Mouse (Mus musculus) heart, embryonic 14.5 days (tissue): ENCODE results near the gene Gpr180. TPM values are rescaled to one million over a fixed set of nuclear protein-coding genes. Genes with fewer than 3 reads are reported as not detected.

Experiments
- ATAC-seq: fragments of 200-750 bp; cut with Nextera tagmentation; 2 replicates; pipeline ENCODE4 v1.8.0; 2017; ENCODE audit warnings: low read depth, moderate TSS enrichment; ENCODE audit not compliant: insufficient number of reproducible peaks, insufficient read depth, low FRiP score
- H3K27ac ChIP-seq, 2 experiments: fragments of 200-500 bp in 1 of 2; fragments of 300-500 bp in 1 of 2; sonication (generic) in 1 of 2; replicated peaks in 1 of 2; 2 replicates each; pipeline ENCODE4 v1.5.1; 2012 to 2014; ENCODE audit warnings: low read depth in 2 of 2, low read length in 2 of 2, control low read depth in 1 of 2, mild to moderate bottlenecking in 1 of 2, mixed read lengths in 1 of 2; ENCODE audit not compliant: control insufficient read depth in 1 of 2, insufficient read depth in 1 of 2
- H3K27me3 ChIP-seq: fragments of 300-500 bp; sonication (generic); 2 replicates; pipeline ENCODE4 v1.6.1; 2014; ENCODE audit warnings: mild to moderate bottlenecking, low read length, control low read depth; ENCODE audit not compliant: control insufficient read depth, insufficient read depth
- H3K36me3 ChIP-seq: fragments of 300-500 bp; sonication (generic); 2 replicates; pipeline ENCODE4 v1.6.1; 2014; ENCODE audit warnings: mild to moderate bottlenecking, control low read depth, low read length, mixed read lengths; ENCODE audit not compliant: control insufficient read depth, insufficient read depth
- H3K4me1 ChIP-seq, 2 experiments: fragments of 200-500 bp in 1 of 2; fragments of 300-500 bp in 1 of 2; sonication (generic) in 1 of 2; 2 replicates each; pipeline ENCODE4 v1.6.1; 2012 to 2014; ENCODE audit warnings: low read length in 2 of 2, control low read depth in 1 of 2, mixed read lengths in 1 of 2; ENCODE audit not compliant: control insufficient read depth in 2 of 2, insufficient read depth in 2 of 2
- H3K4me2 ChIP-seq: fragments of 300-500 bp; sonication (generic); 2 replicates; pipeline ENCODE4 v1.6.1; 2014; ENCODE audit warnings: mild to moderate bottlenecking, low read length
- H3K4me3 ChIP-seq, 2 experiments: fragments of 200-500 bp in 1 of 2; fragments of 300-500 bp in 1 of 2; sonication (generic) in 1 of 2; 2 replicates each; pipeline ENCODE4 v1.5.1; 2012 to 2014; ENCODE audit warnings: low read length in 2 of 2, mild to moderate bottlenecking in 2 of 2, control low read depth in 1 of 2, low read depth in 1 of 2, moderate library complexity in 1 of 2; ENCODE audit not compliant: control insufficient read depth in 1 of 2, insufficient read depth in 1 of 2
- H3K9ac ChIP-seq: fragments of 300-500 bp; sonication (generic); 2 replicates; pipeline ENCODE4 v1.6.1; 2014; ENCODE audit warnings: mild to moderate bottlenecking, low read length
- H3K9me3 ChIP-seq: fragments of 300-500 bp; sonication (generic); 2 replicates; pipeline ENCODE4 v1.6.1; 2016; ENCODE audit warnings: low read length, control low read depth; ENCODE audit not compliant: control insufficient read depth
- WGBS: fragments of 180-500 bp; shearing (Covaris S2); extraction: QIAGEN DNeasy Blood & Tissue Kit; methylation state at CpG from one replicate; pipeline ENCODE4 v1.1.7; 2014; 5-methylcytosine and 5-hydroxymethylcytosine counted together
- polyA plus RNA-seq: library from polyadenylated mRNA; unstranded; fragments of >200 nt; fragmentation: Nextera tagmentation; extraction: Ambion mirVana; gene quantifications from 2 replicates; pipeline ENCODE4 v1.2.1, GENCODE M21; 2014

The Gpr180 gene
- polyA plus RNA-seq, 1 experiment from 2014 or later = 44.0 TPM

GRCm38 (mm10) chr14:118193001-118193628 is 56.2 kb downstream of the Gpr180 start:
- Histone ChIP-seq H3K4me3 (no peak overlapping the region), H3K4me1 (no peaks in the 10 kb centered on the region), H3K9me3 (no peaks in the 10 kb centered on the region), H3K4me2 (no peak overlapping the region), H3K9ac (no peak overlapping the region), H3K27ac (no peak overlapping the region), H3K36me3 (no peaks in the 10 kb centered on the region), H3K27me3 (peaks cover 44% of the 10 kb centered on the region)
- ATAC-seq = no peak
- 54% methylated on average over 10 of the region's 10 CpGs for WGBS

GRCm38 (mm10) chr14:118193663-118194062 is 56.7 kb downstream of the Gpr180 start:
- Histone ChIP-seq H3K27ac (no peak overlapping the region), H3K9me3 (no peaks in the 10 kb centered on the region), H3K9ac (no peak overlapping the region), H3K27me3 (peaks cover 44% of the 10 kb centered on the region), H3K4me1 (no peaks in the 10 kb centered on the region), H3K36me3 (no peaks in the 10 kb centered on the region), H3K4me2 (no peak overlapping the region), H3K4me3 (no peak overlapping the region)
- WGBS = 46% methylated on average over 10 of the region's 10 CpGs
- no peak for ATAC-seq

- WGBS = 54% methylated on average over 13 of the region's 13 CpGs
Measured at GRCm38 (mm10) chr14:118194219-118194914, 57.4 kb downstream of the Gpr180 start.

GRCm38 (mm10) chr14:118197063-118197462 is 60.1 kb downstream of the Gpr180 start:
- no peak for ATAC-seq
- WGBS = 68% methylated on average over 12 of the region's 12 CpGs
- Histone ChIP-seq H3K4me1 (no peaks in the 10 kb centered on the region), H3K36me3 (no peaks in the 10 kb centered on the region), H3K4me3 (no peak overlapping the region), H3K9ac (no peak overlapping the region), H3K9me3 (0 out of 2 replicates have a peak, but pooled peaks cover 3% of the 10 kb centered on the region), H3K4me2 (no peak overlapping the region), H3K27ac (no peak overlapping the region), H3K27me3 (peaks cover 39% of the 10 kb centered on the region)

More at GRCm38 (mm10) chr14:118194219-118194914, 57.4 kb downstream of the Gpr180 start:
- Histone ChIP-seq H3K4me3 (no peak overlapping the region), H3K4me1 (no peaks in the 10 kb centered on the region), H3K9ac (no peak overlapping the region), H3K27ac (no peak overlapping the region), H3K36me3 (no peaks in the 10 kb centered on the region), H3K9me3 (0 out of 2 replicates have a peak, but pooled peaks cover 1% of the 10 kb centered on the region), H3K4me2 (no peak overlapping the region), H3K27me3 (peaks cover 44% of the 10 kb centered on the region)
- ATAC-seq = no peak

GRCm38 (mm10) chr14:118200731-118201130 is 63.8 kb downstream of the Gpr180 start:
- H3K9me3 ChIP-seq = 0 out of 2 replicates have a peak, but pooled peaks cover 6% of the 10 kb centered on the region
- H3K27me3 ChIP-seq = peaks cover 13% of the 10 kb centered on the region
- H3K4me2 ChIP-seq = no peak overlapping the region
- H3K36me3 ChIP-seq = no peaks in the 10 kb centered on the region
- no peak overlapping the region for H3K27ac ChIP-seq
- no peaks in the 10 kb centered on the region for H3K4me1 ChIP-seq
- H3K4me3 ChIP-seq = no peak overlapping the region
- H3K9ac ChIP-seq = no peak overlapping the region
- no peak for ATAC-seq
- 78% methylated on average over 3 of the region's 3 CpGs for WGBS

- no peaks in the 10 kb centered on the region for H3K4me1 ChIP-seq
- ATAC-seq = no peak
- peaks cover 2% of the 10 kb centered on the region; the same call in 1 of the 2 replicates for H3K27me3 ChIP-seq
- H3K36me3 ChIP-seq = no peaks in the 10 kb centered on the region
- H3K4me3 ChIP-seq = no peak overlapping the region
- 0 out of 2 replicates have a peak, but pooled peaks cover 6% of the 10 kb centered on the region for H3K9me3 ChIP-seq
- H3K27ac ChIP-seq = no peak overlapping the region
- H3K9ac ChIP-seq = no peak overlapping the region
- no peak overlapping the region for H3K4me2 ChIP-seq
- 78% methylated on average over 5 of the region's 5 CpGs for WGBS
Measured at GRCm38 (mm10) chr14:118202006-118202405, 65.0 kb downstream of the Gpr180 start.

GRCm38 (mm10) chr14:118203031-118203430 is 66.1 kb downstream of the Gpr180 start:
- Histone ChIP-seq H3K27ac (no peak overlapping the region), H3K27me3 (no peaks in the 10 kb centered on the region), H3K9me3 (peaks cover 8% of the 10 kb centered on the region; the same call in 1 of the 2 replicates), H3K4me1 (no peaks in the 10 kb centered on the region), H3K4me3 (no peak overlapping the region), H3K4me2 (no peak overlapping the region), H3K36me3 (no peaks in the 10 kb centered on the region), H3K9ac (no peak overlapping the region)
- 76% methylated on average over 7 of the region's 7 CpGs for WGBS
- no peak for ATAC-seq
